Mouse (Mus musculus) thymus, adult 2 months (tissue): Measurements from ENCODE around the gene Steap3.

ENCODE experiments used
- CTCF ChIP-seq: fragments of 200-500 bp; IDR thresholded peaks from 2 replicates; pipeline ENCODE4 v1.5.1; 2012; ENCODE audit warnings: mild to moderate bottlenecking, control low read depth, low read length, moderate library complexity, borderline replicate concordance; ENCODE audit not compliant: control insufficient read depth, poor library complexity, insufficient read depth; ENCODE audit errors: extremely low read depth
- POLR2A ChIP-seq: fragments of 200-500 bp; IDR thresholded peaks from 2 replicates; pipeline ENCODE4 v1.6.1; 2012; ENCODE audit warnings: mild to moderate bottlenecking, low read length, control low read depth, moderate library complexity; ENCODE audit not compliant: control insufficient read depth, poor library complexity, insufficient read depth; ENCODE audit errors: extremely low read depth

GRCm38 (mm10) chr1:120275224-120275623, 2.7 kb upstream of the Steap3 start:
- no peak for TF ChIP-seq CTCF
- TF ChIP-seq POLR2A = no peak
